Mouse (Mus musculus): ENCODE data around the gene Notch2. TPM values are rescaled to one million over a fixed set of nuclear protein-coding genes. Genes with fewer than 3 reads are reported as not detected.

Notch2 gene
- polyA plus RNA-seq, 1 experiment from 2014 or later, result 9.0 TPM

DNA sequence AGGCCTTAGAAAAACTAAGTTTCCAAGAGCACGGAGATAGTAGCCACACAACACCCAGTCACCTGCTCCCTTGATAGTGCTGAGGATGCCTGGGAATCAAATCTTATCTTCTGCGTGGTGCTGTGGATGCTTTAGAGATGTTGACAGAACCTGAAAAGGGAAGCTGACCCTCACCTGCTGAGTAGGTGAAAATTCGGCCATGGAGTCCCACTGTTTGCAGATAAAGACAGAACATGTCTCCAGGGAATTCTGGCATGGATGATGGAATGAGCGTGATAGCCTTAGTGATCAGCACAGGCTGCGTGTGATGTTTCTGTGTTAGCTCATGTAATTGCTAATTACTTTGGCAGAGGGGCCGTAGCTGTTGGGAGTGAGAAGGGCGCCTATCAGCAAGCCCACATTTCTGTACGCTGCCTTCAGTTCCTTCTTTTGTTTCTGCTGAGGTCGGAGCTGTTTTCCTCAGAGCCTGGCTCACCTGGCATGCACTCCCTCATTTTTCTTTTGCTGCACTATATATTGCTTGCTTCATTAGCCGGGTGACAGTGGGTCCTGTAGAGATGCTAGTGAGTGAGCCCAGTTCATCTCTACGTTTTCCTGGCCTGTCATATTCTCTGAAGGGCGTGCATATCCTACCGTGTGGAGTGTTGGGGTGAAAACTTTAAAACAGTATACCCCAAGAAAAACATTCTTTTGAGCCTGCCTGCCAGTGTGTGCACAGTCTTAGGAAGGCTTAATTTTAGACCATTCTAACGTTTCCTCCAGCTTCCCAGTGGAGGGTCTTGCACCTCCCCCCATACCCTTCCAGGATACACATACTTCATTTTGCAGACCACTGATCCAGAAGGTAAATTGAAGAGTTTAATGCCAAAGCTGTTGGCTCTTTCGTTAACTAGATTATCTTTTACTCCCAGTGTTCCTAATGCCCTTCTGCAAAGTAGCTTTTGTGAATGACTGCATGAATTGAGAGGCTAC is 21.6 kb downstream of the Notch2 start:
- Histone ChIP-seq H3K4me3 (replicated peaks) (no peak overlapping the region), H3K27ac (replicated peaks) (peak overlapping the region; percentile 60), H3K9me3 (replicated peaks) (no peaks in the 10 kb centered on the region), H3K27me3 (replicated peaks) (no peaks in the 10 kb centered on the region), H3K4me1 (peaks cover 69% of the 10 kb centered on the region), H3K36me3 (no peaks in the 10 kb centered on the region), H3K9ac (replicated peaks) (no peak overlapping the region), H3K4me2 (no peak overlapping the region)
- 40% methylated on average over 15 of the region's 15 CpGs for WGBS
- ATAC-seq (ENCODE audit: low FRiP score), result peak; percentile 43; the same call in 1 of the 2 replicates

DNA sequence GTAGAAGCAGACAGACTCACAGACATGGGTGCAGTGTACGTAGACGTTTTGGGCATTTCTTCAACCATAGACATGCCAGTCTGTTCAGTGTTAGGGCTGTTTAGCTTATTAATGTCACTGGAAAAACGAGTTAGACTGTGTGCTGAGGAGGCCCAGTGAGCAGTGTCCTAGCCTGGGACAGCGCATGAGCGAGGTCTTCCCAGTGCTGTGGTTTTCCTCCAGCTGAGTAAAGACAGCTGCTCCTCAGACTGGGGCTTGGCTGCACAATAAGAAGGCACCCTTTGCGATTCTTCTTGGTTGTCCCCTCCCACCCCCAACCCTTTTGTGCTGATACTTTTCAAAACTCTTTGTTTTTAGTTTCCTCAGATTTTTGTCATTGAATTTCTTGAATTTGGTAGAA is 22.8 kb downstream of the Notch2 start:
- Histone ChIP-seq H3K9ac (replicated peaks) (no peak overlapping the region), H3K27me3 (replicated peaks) (no peaks in the 10 kb centered on the region), H3K4me3 (replicated peaks) (no peak overlapping the region), H3K9me3 (replicated peaks) (no peaks in the 10 kb centered on the region), H3K4me1 (peaks cover 62% of the 10 kb centered on the region), H3K4me2 (no peak overlapping the region), H3K27ac (replicated peaks) (peak overlapping the region; percentile 24; the same call in 1 of the 2 replicates), H3K36me3 (no peaks in the 10 kb centered on the region)
- 66% methylated on average over 6 of the region's 6 CpGs for WGBS
- no peak for ATAC-seq (ENCODE audit: low FRiP score)

DNA sequence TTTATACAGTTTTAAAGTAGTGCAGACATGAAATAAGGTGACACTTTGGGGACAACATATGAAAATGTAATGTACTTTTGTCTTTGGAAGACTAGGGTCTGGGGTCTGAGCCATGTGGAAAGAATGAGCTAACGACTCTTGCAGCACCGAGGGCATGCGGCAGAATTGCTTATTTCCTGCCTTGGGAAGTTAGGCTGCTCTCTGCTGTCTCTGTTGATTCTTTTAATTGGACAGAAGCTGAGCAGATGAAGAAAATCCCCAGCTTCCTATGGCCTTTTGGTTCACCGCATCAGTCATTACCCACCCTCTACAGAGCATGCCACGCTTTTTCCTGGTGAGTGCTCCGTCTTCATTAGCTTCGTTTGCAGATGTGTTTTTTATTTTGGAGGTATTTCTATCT is 23.8 kb downstream of the Notch2 start:
- WGBS, result 60% methylated on average over 7 of the region's 7 CpGs
- H3K36me3 ChIP-seq, result no peaks in the 10 kb centered on the region
- H3K4me2 ChIP-seq, result no peak overlapping the region
- 0 out of 2 replicates have a peak overlapping the region, but pooled peaks have one; percentile 28 for H3K27ac ChIP-seq (replicated peaks)
- peaks cover 57% of the 10 kb centered on the region for H3K4me1 ChIP-seq
- no peaks in the 10 kb centered on the region for H3K9me3 ChIP-seq (replicated peaks)
- ATAC-seq (ENCODE audit: low FRiP score), result no peak
- H3K27me3 ChIP-seq (replicated peaks), result no peaks in the 10 kb centered on the region
- H3K9ac ChIP-seq (replicated peaks), result no peak overlapping the region
- H3K4me3 ChIP-seq (replicated peaks), result no peak overlapping the region

GRCm38 (mm10) chr3:98038658-98039057 is 25.3 kb downstream of the Notch2 start:
- H3K4me1 ChIP-seq, result peaks cover 63% of the 10 kb centered on the region
- H3K9me3 ChIP-seq (replicated peaks), result no peaks in the 10 kb centered on the region
- no peak overlapping the region for H3K9ac ChIP-seq (replicated peaks)
- 70% methylated on average over 8 of the region's 8 CpGs for WGBS
- peak overlapping the region; percentile 20; the same call in 1 of the 2 replicates for H3K27ac ChIP-seq (replicated peaks)
- no peak for ATAC-seq (ENCODE audit: low FRiP score)
- no peak overlapping the region for H3K4me2 ChIP-seq
- H3K27me3 ChIP-seq (replicated peaks), result no peaks in the 10 kb centered on the region
- no peaks in the 10 kb centered on the region for H3K36me3 ChIP-seq
- H3K4me3 ChIP-seq (replicated peaks), result no peak overlapping the region

DNA sequence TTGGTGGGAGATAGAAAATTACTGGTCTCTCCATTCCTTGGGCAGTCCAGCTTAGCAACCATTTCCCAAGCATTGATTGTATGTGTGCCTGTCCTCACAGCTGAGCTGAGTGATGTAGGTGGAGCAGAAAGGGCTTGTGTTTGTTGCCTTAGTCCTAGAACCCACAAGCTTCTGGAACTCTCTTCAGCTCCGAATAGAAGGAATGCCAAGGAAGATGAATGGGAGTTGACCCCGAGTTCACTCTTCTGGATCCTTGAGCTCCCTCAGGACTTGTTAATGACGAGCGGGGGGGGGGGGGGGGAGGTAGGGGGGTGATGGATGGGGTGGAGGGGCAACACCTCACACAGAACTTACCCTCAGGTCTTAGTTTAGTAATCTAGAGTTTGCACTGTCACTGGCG is 25.9 kb downstream of the Notch2 start:
- no peak overlapping the region for H3K4me2 ChIP-seq
- H3K27ac ChIP-seq (replicated peaks), result no peak overlapping the region; the same call in 1 of the 2 replicates
- H3K9me3 ChIP-seq (replicated peaks), result no peaks in the 10 kb centered on the region
- peaks cover 64% of the 10 kb centered on the region for H3K4me1 ChIP-seq
- no peak overlapping the region for H3K9ac ChIP-seq (replicated peaks)
- 47% methylated on average over 5 of the region's 5 CpGs for WGBS
- no peak overlapping the region for H3K4me3 ChIP-seq (replicated peaks)
- no peaks in the 10 kb centered on the region for H3K27me3 ChIP-seq (replicated peaks)
- H3K36me3 ChIP-seq, result no peaks in the 10 kb centered on the region
- ATAC-seq (ENCODE audit: low FRiP score), result no peak

GRCm38 (mm10) chr3:98039666-98040456 is 26.5 kb downstream of the Notch2 start:
- WGBS, result 89% methylated on average over 16 of the region's 16 CpGs
- H3K27me3 ChIP-seq (replicated peaks), result no peaks in the 10 kb centered on the region
- H3K9me3 ChIP-seq (replicated peaks), result no peaks in the 10 kb centered on the region
- peaks cover 63% of the 10 kb centered on the region for H3K4me1 ChIP-seq
- H3K9ac ChIP-seq (replicated peaks), result no peak overlapping the region
- H3K36me3 ChIP-seq, result no peaks in the 10 kb centered on the region
- no peak overlapping the region for H3K4me2 ChIP-seq
- no peak overlapping the region for H3K27ac ChIP-seq (replicated peaks)
- H3K4me3 ChIP-seq (replicated peaks), result no peak overlapping the region
- ATAC-seq (ENCODE audit: low FRiP score), result no peak

DNA sequence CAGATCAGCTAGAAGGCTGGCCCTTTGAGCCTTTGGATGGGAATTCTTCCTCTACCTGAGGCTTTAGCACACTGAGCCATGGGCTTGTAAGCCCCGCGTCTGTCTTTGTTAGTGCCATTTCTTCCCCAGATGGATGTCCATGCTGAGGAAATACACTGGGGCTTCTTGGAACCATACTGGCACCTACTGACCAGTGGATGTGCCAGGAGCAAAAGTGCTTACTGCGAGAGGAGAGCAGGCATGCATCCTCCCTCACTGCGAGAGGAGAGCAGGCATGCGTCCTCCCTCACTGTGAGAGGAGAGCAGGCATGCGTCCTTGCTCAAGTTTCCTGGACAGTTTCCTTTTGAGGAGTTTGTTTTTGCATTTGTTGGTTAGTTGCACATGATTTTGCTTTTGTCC is 27.5 kb downstream of the Notch2 start:
- Histone ChIP-seq H3K9ac (replicated peaks) (no peak overlapping the region), H3K27ac (replicated peaks) (no peak overlapping the region), H3K4me1 (peaks cover 58% of the 10 kb centered on the region), H3K27me3 (replicated peaks) (no peaks in the 10 kb centered on the region), H3K4me2 (no peak overlapping the region), H3K36me3 (no peaks in the 10 kb centered on the region), H3K4me3 (replicated peaks) (no peak overlapping the region), H3K9me3 (replicated peaks) (no peaks in the 10 kb centered on the region)
- WGBS, result 79% methylated on average over 6 of the region's 6 CpGs
- ATAC-seq (ENCODE audit: low FRiP score), result no peak

GRCm38 (mm10) chr3:98042301-98042700 is 29.0 kb downstream of the Notch2 start:
- no peak for ATAC-seq (ENCODE audit: low FRiP score)
- Histone ChIP-seq H3K27me3 (replicated peaks) (no peaks in the 10 kb centered on the region), H3K4me2 (peak overlapping the region; percentile 15; the same call in 1 of the 2 replicates), H3K27ac (replicated peaks) (peak overlapping the region; percentile 75), H3K9ac (replicated peaks) (no peak overlapping the region), H3K4me1 (peaks cover 57% of the 10 kb centered on the region), H3K9me3 (replicated peaks) (no peaks in the 10 kb centered on the region), H3K4me3 (replicated peaks) (no peak overlapping the region), H3K36me3 (no peaks in the 10 kb centered on the region)
- WGBS, result 69% methylated on average over 6 of the region's 6 CpGs

DNA sequence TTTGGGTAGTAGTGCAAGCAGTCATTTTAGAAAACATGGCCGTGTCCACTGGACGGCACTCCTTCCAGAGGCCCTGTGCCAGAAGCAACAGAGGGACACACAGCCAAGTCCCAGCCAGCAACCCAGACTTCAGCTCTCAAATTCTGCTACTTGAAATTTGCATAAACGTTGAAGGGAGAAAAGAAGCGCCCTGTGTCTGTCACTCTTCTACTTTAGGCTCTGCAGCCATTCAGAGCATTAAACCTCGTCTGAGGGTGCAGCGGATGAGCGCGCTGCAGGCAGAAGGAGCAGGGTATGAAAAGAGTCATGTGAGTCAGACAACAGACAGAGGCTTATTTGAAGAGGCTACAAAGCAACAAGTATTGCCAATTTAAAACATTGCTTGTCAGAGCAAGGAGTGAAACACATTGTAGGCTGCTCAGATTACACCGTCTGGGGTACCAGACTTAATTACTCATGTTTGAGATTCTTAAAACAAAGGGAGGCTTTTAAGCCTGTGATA is 29.7 kb downstream of the Notch2 start:
- H3K27me3 ChIP-seq (replicated peaks), result no peaks in the 10 kb centered on the region
- no peak overlapping the region for H3K4me3 ChIP-seq (replicated peaks)
- H3K36me3 ChIP-seq, result no peaks in the 10 kb centered on the region
- peak overlapping the region; percentile 75 for H3K27ac ChIP-seq (replicated peaks)
- peak overlapping the region; percentile 15 for H3K4me2 ChIP-seq
- peaks cover 52% of the 10 kb centered on the region for H3K4me1 ChIP-seq
- peak; percentile 49 for ATAC-seq (ENCODE audit: low FRiP score)
- 10% methylated on average over 9 of the region's 9 CpGs for WGBS
- no peaks in the 10 kb centered on the region for H3K9me3 ChIP-seq (replicated peaks)
- no peak overlapping the region for H3K9ac ChIP-seq (replicated peaks)

DNA sequence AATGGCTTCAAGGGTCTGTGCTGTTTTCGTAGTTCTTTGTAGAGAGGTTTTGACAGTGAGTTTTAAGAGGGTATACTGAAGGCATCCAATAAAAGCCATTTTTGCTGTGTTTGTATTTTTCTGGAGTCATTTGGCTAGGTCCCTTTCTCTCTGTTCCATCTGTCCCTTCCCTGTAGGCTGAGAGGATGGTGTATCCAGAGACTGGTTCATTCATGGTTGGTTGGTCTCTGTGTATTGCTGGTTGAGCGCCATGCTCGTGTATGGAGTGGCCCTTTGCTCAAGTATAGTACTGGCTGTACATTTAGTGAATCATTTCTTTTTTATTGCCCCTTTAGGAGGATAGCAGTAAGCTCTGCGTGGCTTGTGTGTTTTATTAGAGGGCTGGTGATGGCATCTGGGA is 30.3 kb downstream of the Notch2 start:
- peaks cover 47% of the 10 kb centered on the region for H3K4me1 ChIP-seq
- ATAC-seq (ENCODE audit: low FRiP score), result no peak
- H3K9me3 ChIP-seq (replicated peaks), result no peaks in the 10 kb centered on the region
- 32% methylated on average over 4 of the region's 4 CpGs for WGBS
- no peak overlapping the region for H3K4me3 ChIP-seq (replicated peaks)
- no peak overlapping the region for H3K4me2 ChIP-seq
- no peaks in the 10 kb centered on the region for H3K27me3 ChIP-seq (replicated peaks)
- H3K27ac ChIP-seq (replicated peaks), result peak overlapping the region; percentile 75
- H3K9ac ChIP-seq (replicated peaks), result no peak overlapping the region
- no peaks in the 10 kb centered on the region for H3K36me3 ChIP-seq

- Histone ChIP-seq H3K27me3 (replicated peaks) (no peaks in the 10 kb centered on the region), H3K9ac (replicated peaks) (no peak overlapping the region), H3K4me3 (replicated peaks) (no peak overlapping the region), H3K9me3 (replicated peaks) (no peaks in the 10 kb centered on the region), H3K36me3 (no peaks in the 10 kb centered on the region), H3K27ac (replicated peaks) (no peak overlapping the region), H3K4me2 (no peak overlapping the region), H3K4me1 (peaks cover 44% of the 10 kb centered on the region)
- 83% methylated on average over 4 of the region's 4 CpGs for WGBS
- ATAC-seq (ENCODE audit: low FRiP score), result no peak
These were observed 31.5 kb downstream of the Notch2 start for GRCm38 (mm10) chr3:98044768-98045368.

All from neural tube, embryonic 15.5 days (tissue).